Mouse (Mus musculus) gonadal fat pad, adult 2 months (tissue): ENCODE results near the gene Zfyve19. TPM values are rescaled to one million over a fixed set of nuclear protein-coding genes. Genes with fewer than 3 reads are reported as not detected.

Experiments used
- DNase-seq: peaks from one replicate; pipeline ENCODE4 v3.0.0-alpha.2; 2012; ENCODE audit warnings: low read depth
- polyA plus RNA-seq: library from polyadenylated mRNA; depleted of rRNA; stranded (reverse); fragments of >200 nt; gene quantifications from 2 replicates; pipeline ENCODE4 v1.2.3, GENCODE M21; 2012; rRNA removed

Gene Zfyve19
- polyA plus RNA-seq, 1 experiment: 57.7 TPM

GRCm38 (mm10) chr2:119250826-119251478, 42.5 kb downstream of the Zfyve19 start:
- no peak for DNase-seq

- no peak for DNase-seq
Observed at GRCm38 (mm10) chr2:119254976-119255375, 46.6 kb downstream of the Zfyve19 start.

- DNase-seq: no peak
Observed at GRCm38 (mm10) chr2:119260518-119260917, 52.1 kb downstream of the Zfyve19 start.

- DNase-seq: no peak
Observed at GRCm38 (mm10) chr2:119261326-119261725, 52.9 kb downstream of the Zfyve19 start.

- no peak for DNase-seq
Observed at GRCm38 (mm10) chr2:119262978-119263377, 54.6 kb downstream of the Zfyve19 start.

- no peak for DNase-seq
Observed at GRCm38 (mm10) chr2:119263813-119264212, 55.4 kb downstream of the Zfyve19 start.

Other genes with a start within 250 kb of the Zfyve19 start
- gene Ccdc32, start 179.2 kb upstream of the Zfyve19 start, polyA plus RNA-seq: 7.4 and 10.3 TPM in 2 replicates
- 2.8 and 3.5 TPM in 2 replicates for gene Rpusd2, start 173.8 kb upstream of the Zfyve19 start, polyA plus RNA-seq
- 0.10 and 0.27 TPM in 2 replicates for gene Knl1, start 161.5 kb upstream of the Zfyve19 start, polyA plus RNA-seq
- 2.1 and 2.6 TPM in 2 replicates for gene Rad51, start 95.8 kb upstream of the Zfyve19 start, polyA plus RNA-seq
- 23.1 and 24.5 TPM in 2 replicates for gene Rmdn3, start 51.6 kb upstream of the Zfyve19 start, polyA plus RNA-seq
- 15.6 and 55.8 TPM in 2 replicates for gene Gchfr, start 40.8 kb upstream of the Zfyve19 start, polyA plus RNA-seq
- 0.03 TPM in 1 of 2 replicates, not detected in the other for gene Gm14137, start 34.1 kb upstream of the Zfyve19 start, polyA plus RNA-seq
- 6.7 and 8.9 TPM in 2 replicates for gene Dnajc17, start 178 bp downstream of the Zfyve19 start, polyA plus RNA-seq
- gene Ppp1r14d, start 21.3 kb downstream of the Zfyve19 start, polyA plus RNA-seq: 1.2 and 1.7 TPM in 2 replicates
- gene Spint1, start 28.7 kb downstream of the Zfyve19 start, polyA plus RNA-seq: 38.8 and 49.1 TPM in 2 replicates
- 0.27 and 0.57 TPM in 2 replicates for gene Rhov, start 62.7 kb downstream of the Zfyve19 start, polyA plus RNA-seq
- gene Vps18, start 80.1 kb downstream of the Zfyve19 start, polyA plus RNA-seq: 23.3 and 23.6 TPM in 2 replicates
- gene Dll4, start 117.2 kb downstream of the Zfyve19 start, polyA plus RNA-seq: 24.4 and 24.5 TPM in 2 replicates
- gene Chac1, start 142.6 kb downstream of the Zfyve19 start, polyA plus RNA-seq: 9.2 and 10.3 TPM in 2 replicates